Mouse (Mus musculus) Muller cell, postnatal 12 days (primary cell): ENCODE measurements around the gene Ugt1a10.
"Not testable (repeated sequence)": the region's sequence is repeated elsewhere in the genome, so short reads cannot be mapped to it uniquely, and the experiment has no call there.

Source experiments
- DNase-seq: peaks from one replicate; pipeline ENCODE4 v3.0.0-alpha.2; 2015; ENCODE audit errors: inconsistent ontology term

Gene Ugt1a10

DNA sequence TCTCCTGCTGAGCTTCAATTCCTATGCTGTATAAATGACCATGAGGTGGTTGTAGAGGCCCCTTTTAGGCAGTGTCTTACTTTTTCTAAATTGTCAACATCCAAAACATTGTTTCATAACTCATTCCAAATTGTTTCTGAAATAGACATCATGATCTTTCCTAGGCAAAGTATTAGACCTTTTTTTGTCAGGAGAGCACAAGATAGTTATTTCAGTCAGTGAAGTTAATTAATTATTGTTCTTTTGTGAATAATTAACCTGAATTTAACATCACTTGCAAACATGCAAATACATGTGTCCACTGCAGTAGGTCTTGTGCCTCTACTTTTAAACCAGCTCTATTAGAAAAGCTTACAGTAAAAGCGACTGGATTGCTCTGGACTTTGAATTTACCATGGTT, at the start of gene Ugt1a10:
Gene Ugt1a10 (plus strand): TSS at position 301 of the 400 bp plus-strand sequence.
- no peak for DNase-seq

DNA sequence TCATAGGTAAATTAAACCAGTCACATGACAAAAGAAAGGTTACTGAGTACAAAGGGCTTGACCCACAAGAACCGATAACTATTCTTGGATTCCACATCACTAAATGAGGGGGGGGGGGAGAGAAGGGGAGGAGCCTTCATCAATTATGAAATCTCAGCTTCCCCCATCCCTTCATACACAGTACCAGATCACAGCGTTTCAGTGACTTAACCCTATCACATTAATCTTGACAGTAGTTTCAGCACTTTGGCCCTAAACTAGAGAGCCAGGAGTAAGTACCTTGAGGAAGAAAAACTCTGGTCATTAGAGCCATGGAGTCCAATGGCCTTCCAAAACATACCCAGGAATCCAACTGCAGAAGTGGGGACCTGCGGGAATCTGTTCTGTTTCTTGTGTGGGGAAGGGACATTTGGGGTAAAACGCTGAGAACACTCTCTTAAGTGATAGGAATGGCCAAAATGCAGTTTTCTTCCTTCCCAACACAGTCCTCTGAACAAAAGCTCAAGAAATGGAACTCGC, 47.4 kb upstream of the Ugt1a10 start:
- no peak for DNase-seq

DNA sequence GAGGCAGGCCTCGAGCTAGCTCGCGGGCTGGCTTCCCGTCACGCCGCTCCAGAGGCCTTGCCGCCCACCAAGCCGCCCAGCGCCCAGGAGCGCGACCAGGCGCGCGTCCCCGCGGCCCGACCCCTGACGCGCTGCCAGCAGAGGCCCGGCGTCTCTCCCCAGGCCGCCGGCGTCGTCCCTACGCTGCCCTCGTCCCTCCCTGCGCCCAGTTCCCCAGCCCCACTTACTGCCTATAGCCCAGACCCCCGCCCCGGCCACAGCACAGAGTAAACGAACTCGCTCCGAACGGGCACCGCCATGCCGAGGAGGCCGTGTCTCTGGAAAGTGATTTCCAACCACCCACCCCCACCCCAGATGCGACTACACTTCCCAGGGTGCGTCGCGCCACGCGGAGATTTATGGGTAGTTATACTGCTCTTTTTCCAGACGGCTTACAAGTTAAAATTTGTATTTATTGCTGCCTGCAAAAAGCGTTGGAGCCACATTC, 46.9 kb upstream of the Ugt1a10 start, which contains the start of gene Usp40:
Gene Usp40 (minus strand): TSS at position 341 of the 487 bp plus-strand sequence.
- peak; percentile 87 for DNase-seq

DNA sequence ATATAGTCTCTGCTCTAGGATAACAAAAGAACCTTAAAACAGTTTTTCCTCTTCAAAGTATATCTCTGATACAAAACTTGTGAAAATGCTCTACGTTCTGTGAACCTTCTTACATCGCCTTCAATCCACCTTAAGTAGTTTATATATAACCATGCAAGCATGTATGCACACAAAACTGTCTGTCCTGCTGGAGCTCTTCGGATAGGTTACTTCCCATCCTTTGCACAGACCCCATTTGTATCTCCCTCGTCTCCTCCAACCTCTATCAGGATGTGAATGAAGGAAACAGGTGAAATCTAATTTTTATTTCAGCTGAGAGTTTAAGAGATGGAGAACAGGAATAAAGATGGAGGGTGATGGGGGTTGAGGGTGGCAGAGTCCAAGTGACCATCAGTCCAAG, 46.5 kb upstream of the Ugt1a10 start:
- DNase-seq = no peak

DNA sequence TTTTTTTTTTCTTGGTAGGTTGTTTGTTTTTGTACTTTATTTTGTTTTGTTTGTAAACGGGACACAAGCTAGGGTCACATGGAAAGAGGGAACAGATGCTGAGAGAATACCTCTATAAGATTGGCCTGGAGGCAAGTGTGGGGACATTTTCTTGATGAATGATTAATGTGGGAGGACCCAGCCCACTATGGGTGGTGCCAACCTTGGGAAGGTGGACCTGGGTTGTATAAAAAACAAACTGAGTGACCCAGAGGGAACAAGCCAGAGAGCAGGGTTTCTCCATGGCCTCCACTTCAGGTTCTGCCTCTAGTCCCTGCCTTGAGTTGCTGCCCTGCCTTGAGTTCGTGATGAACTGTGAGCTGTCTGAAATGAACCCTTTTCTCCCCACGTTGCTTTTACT, 45.7 kb upstream of the Ugt1a10 start:
- DNase-seq = no peak

DNA sequence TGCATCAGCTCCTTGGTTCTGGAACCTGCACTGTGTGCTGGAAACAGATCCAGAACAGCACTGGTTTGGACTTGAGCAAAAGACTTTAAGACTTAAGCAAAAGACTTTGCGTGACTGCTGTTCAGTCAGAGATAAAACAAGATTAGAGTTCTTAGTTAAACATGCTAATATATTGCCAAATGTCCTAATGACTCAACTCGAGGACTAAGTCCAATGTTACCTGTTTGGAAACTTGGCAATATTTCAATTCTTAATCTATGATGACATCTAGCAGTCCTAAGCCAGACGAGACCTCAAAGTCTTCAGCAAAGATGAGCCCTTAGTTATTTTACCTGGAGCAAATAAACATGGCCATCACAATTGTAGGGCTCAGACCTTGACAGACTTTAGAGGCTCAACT, 41.5 kb upstream of the Ugt1a10 start:
- no peak for DNase-seq

DNA sequence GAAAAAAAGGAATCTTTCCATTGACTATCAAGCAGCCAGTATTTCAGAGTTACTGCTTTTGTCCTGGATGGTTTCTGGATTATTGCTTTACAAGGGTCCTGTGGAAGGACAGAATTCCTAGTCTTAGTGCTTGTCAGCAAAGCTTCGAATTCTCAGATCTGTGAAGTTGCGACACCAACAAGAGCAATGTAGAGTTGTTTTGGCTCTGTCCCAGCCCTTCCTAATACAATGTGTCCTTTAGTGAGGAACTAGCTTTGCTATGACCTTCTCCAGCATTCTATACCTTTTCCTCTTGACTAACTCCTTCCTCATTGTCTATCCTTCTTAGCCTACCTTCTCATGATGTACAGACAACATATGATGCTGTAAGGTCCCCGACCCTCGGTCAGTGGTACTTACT, 41.0 kb upstream of the Ugt1a10 start:
- DNase-seq = no peak

DNA sequence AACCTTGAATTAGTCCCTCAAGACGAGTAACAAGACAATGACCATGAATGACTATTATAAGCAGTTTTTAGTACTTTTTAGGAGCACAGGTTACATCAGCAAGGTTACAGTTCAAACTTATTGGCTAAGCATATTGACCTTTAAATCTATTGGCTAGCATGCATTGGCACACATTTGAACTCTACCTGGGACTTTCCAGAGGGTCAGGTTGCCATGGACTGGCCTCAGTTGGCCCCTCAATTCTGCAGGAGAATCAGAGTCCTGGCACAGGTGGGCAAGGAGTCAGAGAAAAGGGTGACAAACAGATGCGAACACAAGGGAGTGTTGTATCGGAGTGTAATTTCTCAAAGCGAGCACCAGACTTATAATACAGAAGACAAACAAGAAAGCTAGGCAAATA, 40.5 kb upstream of the Ugt1a10 start:
- no peak for DNase-seq

DNA sequence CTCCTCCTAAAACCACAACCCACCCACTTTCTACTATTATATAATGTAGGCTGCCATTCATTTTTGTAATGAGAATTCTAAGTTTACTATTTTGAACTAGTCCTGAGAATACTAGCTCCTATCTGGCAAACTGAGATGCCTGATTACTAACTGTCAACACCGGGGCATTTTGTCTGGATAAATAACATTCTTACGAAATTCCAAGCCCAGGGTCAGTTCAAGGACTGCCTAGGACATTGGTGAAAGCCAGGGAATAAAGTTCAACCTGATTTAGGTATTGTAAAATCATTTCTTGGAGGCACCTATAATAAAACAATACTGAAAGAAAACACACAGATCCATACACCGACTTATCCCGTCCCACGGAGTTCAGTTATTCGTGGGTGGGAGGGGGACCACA, 39.8 kb upstream of the Ugt1a10 start:
- DNase-seq = no peak

DNA sequence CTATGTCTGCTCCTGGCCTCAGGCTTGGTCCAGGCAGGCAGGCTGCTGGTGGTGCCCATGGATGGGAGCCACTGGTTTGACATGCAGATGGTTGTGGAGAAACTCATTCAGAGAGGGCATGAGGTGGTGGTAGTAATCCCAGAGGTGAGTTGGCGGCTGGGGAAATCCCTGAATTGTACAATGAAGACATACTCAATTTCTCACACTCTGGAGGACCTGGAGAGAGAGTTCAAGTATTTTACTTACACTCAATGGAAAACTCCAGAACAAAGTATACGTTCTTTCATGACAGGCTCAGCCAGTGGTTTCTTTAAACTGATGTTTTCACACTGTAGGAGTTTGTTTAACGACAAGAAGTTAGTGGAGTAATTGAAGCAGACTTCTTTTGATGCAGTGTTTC, 29.9 kb upstream of the Ugt1a10 start:
- not testable (repeated sequence) for DNase-seq

DNA sequence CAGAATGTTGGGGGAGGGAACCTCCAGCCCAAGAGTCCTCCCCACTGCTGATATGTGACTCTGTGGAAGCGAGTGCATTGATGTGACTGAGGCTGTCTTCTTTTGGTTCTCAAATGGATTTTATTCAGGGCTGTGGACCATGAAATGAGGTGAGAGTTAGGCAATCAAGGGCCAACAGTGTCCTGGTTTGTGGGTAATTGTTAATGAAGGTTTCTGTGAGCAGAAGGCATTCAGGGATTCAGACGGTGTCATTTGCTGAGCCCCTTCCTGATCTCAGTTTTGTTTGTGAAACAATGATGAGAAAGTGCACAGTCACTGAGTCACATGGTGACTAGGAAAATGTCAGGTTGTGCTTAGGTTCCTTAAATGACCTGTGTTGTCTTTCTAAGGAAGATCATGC, 12.1 kb upstream of the Ugt1a10 start:
- DNase-seq = not testable (repeated sequence)

DNA sequence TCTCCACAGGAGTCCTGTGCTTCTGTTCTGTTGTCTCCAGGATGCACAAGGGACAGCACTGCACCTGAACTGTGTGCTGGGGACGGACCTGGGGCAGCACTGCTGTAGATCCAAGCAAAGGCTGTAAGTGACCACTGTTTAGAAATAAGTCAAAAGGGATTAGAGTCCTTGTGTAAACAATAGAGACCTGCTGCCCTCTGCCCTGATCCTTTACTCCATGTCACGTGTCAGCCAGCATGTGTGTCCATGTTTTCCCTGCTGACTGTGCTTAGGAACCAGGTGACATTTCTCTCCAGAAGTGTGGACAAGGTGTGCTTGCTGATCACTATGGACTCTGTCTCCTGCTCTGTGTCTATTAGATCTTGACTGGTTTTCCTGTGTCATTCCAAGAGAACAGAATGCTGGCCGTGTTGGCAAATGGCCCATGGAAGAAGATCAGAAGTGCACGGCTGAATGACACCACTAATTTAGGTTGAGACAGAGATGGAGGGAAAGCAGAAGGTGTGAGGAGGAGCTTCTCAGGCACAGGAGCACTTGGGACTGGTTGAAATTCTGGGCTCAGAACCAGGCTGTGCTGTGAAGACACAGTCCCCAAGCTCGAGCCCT, 10.3 kb upstream of the Ugt1a10 start:
- not testable (repeated sequence) for DNase-seq

DNA sequence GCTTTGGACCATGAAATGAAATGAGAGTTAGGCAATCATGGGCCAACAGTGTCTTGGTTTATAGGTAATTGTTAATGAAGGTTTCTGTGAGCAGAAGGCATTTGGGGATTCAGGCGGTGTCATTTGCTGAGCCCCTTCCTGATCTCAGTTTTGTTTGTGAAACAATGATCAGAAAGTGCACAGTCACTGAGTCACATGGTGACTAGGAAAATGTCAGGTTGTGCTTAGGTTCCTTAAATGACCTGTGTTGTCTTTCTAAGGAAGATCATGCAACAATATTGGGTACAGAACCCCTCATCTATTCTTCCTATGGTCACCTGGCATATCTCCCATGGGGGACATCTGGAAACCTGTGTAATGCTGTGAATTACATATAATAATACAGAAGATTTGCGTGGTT, 7.8 kb upstream of the Ugt1a10 start:
- DNase-seq = not testable (repeated sequence)

DNA sequence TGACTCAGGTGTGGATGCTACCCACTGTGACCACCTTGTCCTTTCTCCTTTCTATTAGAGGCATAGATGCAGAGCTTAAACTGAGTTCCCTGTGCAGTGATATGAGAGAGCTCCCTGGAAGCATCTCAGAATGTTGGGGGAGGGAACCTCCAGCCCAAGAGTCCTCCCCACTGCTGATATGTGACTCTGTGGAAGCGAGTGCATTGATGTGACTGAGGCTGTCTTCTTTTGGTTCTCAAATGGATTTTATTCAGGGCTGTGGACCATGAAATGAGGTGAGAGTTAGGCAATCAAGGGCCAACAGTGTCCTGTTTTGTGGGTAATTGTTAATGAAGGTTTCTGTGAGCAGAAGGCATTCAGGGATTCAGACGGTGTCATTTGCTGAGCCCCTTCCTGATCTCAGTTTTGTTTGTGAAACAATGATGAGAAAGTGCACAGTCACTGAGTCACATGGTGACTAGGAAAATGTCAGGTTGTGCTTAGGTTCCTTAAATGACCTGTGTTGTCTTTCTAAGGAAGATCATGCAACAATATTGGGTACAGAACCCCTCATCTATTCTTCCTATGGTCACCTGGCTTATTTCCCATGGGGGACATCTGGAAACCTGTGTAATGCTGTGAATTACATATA, 11.4 kb downstream of the Ugt1a10 start:
- DNase-seq = not testable (repeated sequence)

DNA sequence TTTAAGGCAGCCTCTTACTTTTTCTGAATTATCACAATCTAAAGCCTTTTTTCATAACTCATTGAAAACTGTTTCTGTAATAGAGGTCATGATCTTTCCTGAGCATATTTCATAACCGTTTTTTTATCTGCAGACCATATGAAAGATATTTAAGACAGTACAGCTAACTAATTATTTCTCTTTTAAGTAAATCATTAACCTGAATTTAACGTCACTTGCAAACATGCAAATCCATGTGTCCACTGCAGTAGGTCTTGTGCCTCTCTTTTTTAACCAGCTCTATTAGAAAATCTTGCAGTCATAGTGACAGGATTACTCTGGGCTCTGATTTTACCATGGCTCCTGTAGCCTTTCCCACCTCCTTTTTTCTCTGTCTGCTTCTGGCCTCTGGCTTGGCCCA, 15.3 kb downstream of the Ugt1a10 start, which contains the start of gene Ugt1a9:
Gene Ugt1a9 (plus strand): TSS at position 306 of the 400 bp plus-strand sequence.
- no peak for DNase-seq

DNA sequence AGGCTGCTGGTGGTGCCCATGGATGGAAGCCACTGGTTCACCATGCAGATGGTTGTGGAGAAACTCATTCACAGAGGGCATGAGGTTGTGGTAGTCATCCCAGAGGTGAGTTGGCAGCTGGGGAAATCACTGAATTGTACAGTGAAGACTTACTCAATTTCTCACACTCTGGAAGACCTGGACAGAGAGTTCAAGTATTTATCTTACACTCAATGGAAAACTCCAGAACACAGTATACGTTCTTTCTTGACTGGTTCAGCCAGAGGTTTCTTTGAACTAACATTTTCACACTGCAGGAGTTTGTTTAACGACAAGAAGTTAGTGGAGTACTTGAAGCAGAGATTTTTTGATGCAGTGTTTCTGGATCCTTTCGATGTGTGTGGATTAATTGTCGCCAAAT, 15.7 kb downstream of the Ugt1a10 start:
- no peak for DNase-seq

DNA sequence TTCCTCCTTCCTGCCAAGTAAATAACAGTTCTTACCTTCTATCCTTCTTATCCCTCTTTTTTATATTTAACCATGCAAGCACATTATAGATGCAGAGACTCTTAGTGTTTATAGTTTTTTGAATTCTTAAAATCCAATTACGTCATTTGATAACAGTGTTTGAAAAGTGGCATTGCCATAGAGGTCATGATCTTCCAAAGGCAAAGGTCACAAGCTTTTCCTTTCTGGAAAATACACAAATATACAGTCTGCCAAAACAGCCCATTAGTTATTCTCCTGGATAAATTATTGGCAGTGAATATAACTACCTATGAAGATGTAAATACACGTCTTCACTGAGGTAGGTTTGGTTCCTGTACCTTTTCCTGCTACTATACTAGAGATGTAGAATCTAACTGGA, 19.3 kb downstream of the Ugt1a10 start:
- DNase-seq = no peak

DNA sequence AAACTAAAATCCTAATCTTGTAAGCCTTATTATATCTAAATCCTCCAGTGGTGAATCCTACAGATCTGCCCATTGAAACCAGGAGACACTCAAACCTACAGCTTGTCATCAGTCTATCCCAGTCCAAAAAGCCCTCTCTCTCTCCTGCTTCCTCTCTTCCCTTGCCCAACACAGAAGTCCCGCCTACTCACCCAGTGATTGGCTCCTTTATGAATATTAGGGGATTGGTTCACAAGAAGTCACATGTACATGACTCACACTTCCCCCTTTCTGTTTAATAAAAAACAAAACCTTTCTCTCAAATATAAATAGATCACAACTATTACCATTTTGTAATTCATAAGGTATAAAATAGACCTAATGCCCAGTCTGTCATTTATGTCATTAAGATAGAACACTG, 21.9 kb downstream of the Ugt1a10 start:
- DNase-seq = no peak

DNA sequence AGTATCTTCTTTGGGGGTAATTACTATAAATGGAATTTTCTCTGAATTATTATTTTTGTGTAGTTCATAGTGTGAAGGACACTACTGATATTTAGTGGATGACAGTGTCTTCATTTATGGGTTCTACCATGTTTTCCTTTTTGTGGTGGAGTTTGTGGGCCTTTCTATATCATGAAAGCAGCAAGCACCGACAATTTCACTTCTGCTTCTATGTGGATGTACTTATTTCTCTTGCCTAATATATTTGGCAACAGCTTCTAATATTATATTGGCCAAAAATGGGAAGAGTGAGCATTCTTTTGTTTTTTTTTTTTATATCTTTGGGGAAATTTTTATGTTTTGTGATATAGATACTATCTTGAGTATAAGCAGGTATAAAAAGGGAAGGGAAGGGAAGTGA, 26.5 kb downstream of the Ugt1a10 start:
- no peak for DNase-seq

DNA sequence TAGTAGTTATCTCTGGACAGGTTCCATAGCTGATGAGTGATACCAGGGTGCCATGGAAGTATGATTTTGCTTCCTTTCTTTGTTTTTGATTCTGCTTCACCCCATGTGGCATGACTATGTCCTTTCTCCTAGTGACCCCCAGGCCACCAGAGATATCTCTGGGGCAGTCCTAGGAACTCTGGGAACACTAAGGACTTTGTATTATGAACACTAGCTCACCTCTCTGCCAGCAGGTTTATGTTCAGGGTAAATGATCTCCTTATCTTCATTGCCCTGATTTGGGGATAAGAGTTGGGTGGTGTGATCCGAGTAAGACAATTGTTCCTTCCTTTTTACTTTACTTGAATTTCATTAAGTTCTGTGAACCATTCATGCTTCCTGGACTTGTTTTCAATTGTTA, 30.9 kb downstream of the Ugt1a10 start:
- no peak for DNase-seq

DNA sequence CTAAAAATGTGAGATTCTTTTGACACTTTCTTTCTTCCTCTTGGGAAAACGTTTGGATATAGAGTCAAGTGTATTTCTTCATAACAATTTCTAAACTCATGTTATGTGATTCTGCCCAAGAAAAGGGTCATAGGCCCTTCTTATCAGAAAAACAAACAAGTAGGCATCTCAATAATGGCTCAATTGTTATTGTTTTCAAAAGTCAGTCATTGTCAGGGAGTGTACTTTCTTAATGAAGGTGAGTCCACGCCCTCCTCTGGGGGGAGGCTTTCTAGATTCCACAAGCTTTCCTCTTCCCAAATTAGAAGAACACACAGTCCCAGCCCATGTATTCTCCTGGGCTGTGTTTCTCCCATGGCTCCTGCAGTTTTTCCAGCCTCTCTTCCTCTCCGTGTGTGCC, 32.3 kb downstream of the Ugt1a10 start, which contains the start of gene Ugt1a8:
Gene Ugt1a8 (plus strand): TSS at position 301 of the 400 bp plus-strand sequence.
- no peak for DNase-seq

DNA sequence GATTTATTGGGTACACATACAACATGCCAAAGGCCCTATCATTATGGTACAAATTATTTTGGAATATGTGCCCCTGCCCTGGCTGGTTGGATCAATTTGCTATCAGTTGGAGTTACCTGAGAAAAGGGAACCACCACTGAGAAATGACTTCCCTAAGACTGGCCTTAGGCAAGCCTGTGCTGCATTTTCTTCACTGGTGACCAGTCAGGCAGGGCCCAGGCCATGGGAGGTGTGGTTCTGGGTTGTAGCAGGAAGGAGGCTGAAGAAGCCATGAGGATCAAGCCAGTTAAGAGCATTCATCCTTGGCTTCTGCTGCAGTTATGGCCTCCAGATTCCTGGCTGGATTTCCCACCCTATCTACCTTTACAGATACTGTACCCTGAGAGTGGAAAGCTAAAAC, 37.2 kb downstream of the Ugt1a10 start:
- DNase-seq = no peak

DNA sequence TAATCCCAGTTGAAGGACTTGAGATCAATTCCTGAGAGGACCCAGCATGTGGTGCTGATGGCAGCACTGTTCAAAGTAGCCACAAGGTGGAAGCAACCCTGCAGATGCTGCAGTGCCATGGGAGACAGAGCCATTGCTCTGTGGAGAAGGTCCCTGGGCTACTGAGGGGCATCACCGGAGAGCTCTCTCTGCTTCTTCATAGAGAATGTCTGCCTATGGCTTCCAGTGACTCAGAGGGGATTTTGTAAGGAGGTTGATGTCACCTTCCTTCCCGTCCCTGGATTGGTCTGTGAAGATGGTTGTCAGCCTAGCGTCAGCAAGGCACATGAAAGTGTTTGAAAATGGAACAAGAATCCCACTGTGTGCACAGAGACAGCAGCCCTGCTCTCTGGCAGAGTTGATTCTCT, 39.1 kb downstream of the Ugt1a10 start:
- not testable (repeated sequence) for DNase-seq
